Mouse (Mus musculus): ENCODE results near the gene Vmn2r11. TPM values are rescaled to one million over a fixed set of nuclear protein-coding genes. Genes with fewer than 3 reads are reported as not detected.

Vmn2r11 gene
- polyA plus RNA-seq (2015; fragmentation: Nextera tagmentation; extraction: Ambion mirVana): not detected in 2 replicates

DNA sequence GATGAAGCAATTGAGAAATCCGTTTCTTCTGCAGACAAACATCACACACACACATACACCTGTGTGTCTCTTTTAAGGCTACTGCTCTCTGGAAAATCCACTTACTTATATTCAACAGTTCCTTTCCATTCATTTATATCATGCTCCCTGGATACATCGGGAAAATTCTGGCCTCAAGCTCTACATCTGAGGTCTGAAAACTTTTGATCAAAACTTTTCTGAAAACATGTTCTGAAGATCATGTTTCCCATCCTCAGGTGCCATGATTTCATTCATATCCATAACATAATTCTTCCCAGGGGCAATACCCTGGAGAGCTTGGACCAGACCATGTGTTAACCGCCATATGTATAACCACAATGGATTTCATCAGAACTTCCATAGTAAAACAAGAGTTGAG, at the start of gene Vmn2r11:
Gene Vmn2r11, minus strand, starts transcription at position 101 of the 400 bp plus-strand sequence.

DNA sequence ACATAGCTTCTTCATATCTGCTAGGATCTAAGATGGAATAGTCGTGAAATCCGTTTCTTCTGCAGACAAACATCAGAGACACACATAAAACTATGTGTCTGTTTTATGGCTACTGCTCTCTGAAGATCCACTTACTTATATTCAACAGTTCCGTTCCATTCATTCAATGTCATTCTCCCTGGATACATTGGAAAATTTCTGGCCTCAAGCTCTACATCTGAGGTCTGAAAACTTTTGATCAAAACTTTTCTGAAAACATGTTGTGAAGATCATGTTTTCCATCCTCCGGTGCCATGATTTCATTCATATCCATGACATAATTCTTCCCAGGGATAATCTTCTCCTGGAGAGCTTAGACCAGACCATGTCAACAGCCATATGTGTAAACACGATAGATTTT, 38.5 kb upstream of the Vmn2r11 start, which contains the start of gene Vmn2r12:
Gene Vmn2r12, minus strand, starts transcription at position 101 of the 400 bp plus-strand sequence.

DNA sequence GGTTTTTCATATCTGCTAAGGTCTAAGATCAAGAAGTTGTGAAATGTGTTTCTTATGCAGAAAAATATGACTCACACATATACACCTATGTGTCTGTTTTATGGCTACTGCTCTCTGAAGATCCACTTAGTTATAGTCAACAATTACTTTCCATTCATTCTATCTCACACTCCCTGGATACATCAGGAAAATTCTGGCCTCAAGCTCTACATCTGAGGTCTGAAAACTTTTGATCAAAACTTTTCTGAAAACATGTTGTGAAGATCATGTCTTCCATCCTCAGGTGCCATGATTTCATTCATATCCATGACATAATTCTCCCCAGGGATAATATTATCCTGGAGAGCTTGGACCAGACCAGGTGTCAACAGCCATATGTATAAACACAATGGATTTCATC, 52.9 kb downstream of the Vmn2r11 start, which contains the start of gene Vmn2r10:
Gene Vmn2r10, minus strand, starts transcription at position 101 of the 400 bp plus-strand sequence.

Other genes with a start within 250 kb of the Vmn2r11 start
- gene Vmn2r9, start 207.0 kb downstream of the Vmn2r11 start, polyA plus RNA-seq (2015; fragmentation: Nextera tagmentation; extraction: Ambion mirVana): not detected in 2 replicates
- gene Vmn2r10, start 53.0 kb downstream of the Vmn2r11 start, polyA plus RNA-seq (2015; fragmentation: Nextera tagmentation; extraction: Ambion mirVana): not detected in 2 replicates
- not detected in 2 replicates for gene Vmn2r12, start 38.4 kb upstream of the Vmn2r11 start, polyA plus RNA-seq (2015; fragmentation: Nextera tagmentation; extraction: Ambion mirVana)
- gene Vmn2r13, start 132.6 kb upstream of the Vmn2r11 start, polyA plus RNA-seq (2015; fragmentation: Nextera tagmentation; extraction: Ambion mirVana): 0.10 and 0.22 TPM in 2 replicates
- not detected in 2 replicates for gene Vmn2r14, start 165.1 kb upstream of the Vmn2r11 start, polyA plus RNA-seq (2015; fragmentation: Nextera tagmentation; extraction: Ambion mirVana)
- gene Vmn2r15, start 238.1 kb upstream of the Vmn2r11 start, polyA plus RNA-seq (2015; fragmentation: Nextera tagmentation; extraction: Ambion mirVana): not detected in 2 replicates